Mouse (Mus musculus): ENCODE measurements around the gene Chchd10. TPM values are rescaled to one million over a fixed set of nuclear protein-coding genes. Genes with fewer than 3 reads are reported as not detected.

Chchd10 gene
- polyA plus RNA-seq, 1 experiment from 2014 or later, result 409 TPM

GRCm38 (mm10) chr10:75898846-75899245 is 34.1 kb upstream of the Chchd10 start:
- no peaks in the 10 kb centered on the region for H3K9me3 ChIP-seq (replicated peaks)
- peaks cover 79% of the 10 kb centered on the region for H3K36me3 ChIP-seq
- WGBS, result 37% methylated on average over 3 of the region's 3 CpGs
- H3K9ac ChIP-seq, result no peak overlapping the region
- no peak overlapping the region for H3K4me3 ChIP-seq
- H3K4me2 ChIP-seq, result no peak overlapping the region
- peaks cover 30% of the 10 kb centered on the region for H3K4me1 ChIP-seq (replicated peaks)
- no peaks in the 10 kb centered on the region for H3K27me3 ChIP-seq (replicated peaks)
- peak; percentile 39; the same call in 1 of the 2 replicates for ATAC-seq (ENCODE audit: insufficient number of reproducible peaks, low FRiP score)
- H3K27ac ChIP-seq (ENCODE audit: poor library complexity, severe bottlenecking), result peak overlapping the region; percentile 68

- Histone ChIP-seq H3K4me3 (no peak overlapping the region), H3K9ac (no peak overlapping the region), H3K36me3 (peaks cover 90% of the 10 kb centered on the region), H3K4me1 (replicated peaks) (peaks cover 10% of the 10 kb centered on the region), H3K4me2 (no peak overlapping the region), H3K27me3 (replicated peaks) (no peaks in the 10 kb centered on the region), H3K27ac (ENCODE audit: poor library complexity, severe bottlenecking) (no peak overlapping the region), H3K9me3 (replicated peaks) (no peaks in the 10 kb centered on the region)
- no peak for ATAC-seq (ENCODE audit: insufficient number of reproducible peaks, low FRiP score)
- 82% methylated on average over 5 of the region's 5 CpGs for WGBS
Measured at GRCm38 (mm10) chr10:75904391-75904790, 28.5 kb upstream of the Chchd10 start.

- H3K36me3 ChIP-seq, result peaks cover 94% of the 10 kb centered on the region
- H3K27ac ChIP-seq (ENCODE audit: poor library complexity, severe bottlenecking), result no peak overlapping the region
- no peaks in the 10 kb centered on the region for H3K27me3 ChIP-seq (replicated peaks)
- H3K4me2 ChIP-seq, result no peak overlapping the region
- WGBS, result 94% methylated on average over 4 of the region's 4 CpGs
- no peak overlapping the region for H3K4me3 ChIP-seq
- H3K4me1 ChIP-seq (replicated peaks), result no peaks in the 10 kb centered on the region
- no peak overlapping the region for H3K9ac ChIP-seq
- ATAC-seq (ENCODE audit: insufficient number of reproducible peaks, low FRiP score), result no peak
- H3K9me3 ChIP-seq (replicated peaks), result no peaks in the 10 kb centered on the region
Measured at GRCm38 (mm10) chr10:75906882-75907281, 26.0 kb upstream of the Chchd10 start.

DNA sequence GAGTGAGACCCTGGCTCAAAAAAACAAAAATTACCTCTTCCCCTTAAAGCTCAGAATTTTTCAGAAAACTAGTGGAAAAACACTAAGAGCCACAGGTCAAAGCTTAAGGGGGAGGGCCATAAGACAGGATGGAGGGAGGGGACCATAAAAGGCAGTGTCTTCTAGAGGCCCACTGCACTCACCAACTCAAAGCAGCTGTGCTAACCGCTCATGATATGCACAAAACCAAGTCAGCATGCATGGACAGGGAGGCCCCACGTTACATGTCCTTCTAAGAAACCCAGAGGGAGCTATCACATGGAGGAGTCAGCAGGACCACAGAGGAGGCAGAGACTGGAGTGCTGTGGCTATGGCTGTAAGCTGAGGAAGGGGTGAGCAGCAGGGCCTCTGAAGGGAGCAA is 22.2 kb upstream of the Chchd10 start:
- Histone ChIP-seq H3K27me3 (replicated peaks) (no peaks in the 10 kb centered on the region), H3K9ac (no peak overlapping the region), H3K4me2 (no peak overlapping the region), H3K27ac (ENCODE audit: poor library complexity, severe bottlenecking) (no peak overlapping the region), H3K4me3 (no peak overlapping the region), H3K4me1 (replicated peaks) (peaks cover 23% of the 10 kb centered on the region), H3K36me3 (peaks cover 83% of the 10 kb centered on the region), H3K9me3 (replicated peaks) (no peaks in the 10 kb centered on the region)
- ATAC-seq (ENCODE audit: insufficient number of reproducible peaks, low FRiP score), result no peak
- 90% methylated on average over 2 of the region's 2 CpGs for WGBS

DNA sequence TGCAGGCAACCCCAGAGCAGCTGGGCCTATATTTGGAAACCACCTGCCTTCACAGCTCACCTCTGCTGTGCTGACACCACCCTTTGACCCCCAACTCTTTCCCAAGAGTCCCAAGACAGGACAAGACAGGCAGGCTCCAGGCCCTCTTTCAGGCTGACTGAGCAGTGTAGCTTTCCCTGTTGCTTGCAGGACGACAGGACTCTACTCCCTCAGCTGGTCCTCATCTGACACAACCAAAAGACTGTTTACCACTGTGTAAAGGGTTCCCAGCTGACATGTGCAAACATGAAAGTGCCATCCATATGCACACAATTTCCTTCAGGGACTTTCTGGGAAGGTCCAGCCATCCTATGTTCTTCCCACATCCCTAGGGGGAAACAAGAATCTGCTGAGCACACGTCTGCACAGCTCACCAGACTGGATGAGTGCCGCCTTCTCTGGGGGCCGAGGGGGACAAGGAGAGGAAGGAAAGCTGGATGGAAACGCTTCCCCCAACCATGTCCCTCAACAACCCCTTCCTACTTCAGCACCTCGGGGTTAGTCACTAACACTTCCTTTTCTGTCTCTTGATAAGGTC is 19.8 kb upstream of the Chchd10 start:
- no peaks in the 10 kb centered on the region for H3K27me3 ChIP-seq (replicated peaks)
- no peak overlapping the region for H3K4me3 ChIP-seq
- peaks cover 39% of the 10 kb centered on the region for H3K4me1 ChIP-seq (replicated peaks)
- no peak overlapping the region for H3K27ac ChIP-seq (ENCODE audit: poor library complexity, severe bottlenecking)
- H3K9ac ChIP-seq, result peak overlapping the region; percentile 35
- H3K36me3 ChIP-seq, result peaks cover 76% of the 10 kb centered on the region
- no peaks in the 10 kb centered on the region for H3K9me3 ChIP-seq (replicated peaks)
- no peak for ATAC-seq (ENCODE audit: insufficient number of reproducible peaks, low FRiP score)
- H3K4me2 ChIP-seq, result no peak overlapping the region
- WGBS, result 39% methylated on average over 6 of the region's 6 CpGs

DNA sequence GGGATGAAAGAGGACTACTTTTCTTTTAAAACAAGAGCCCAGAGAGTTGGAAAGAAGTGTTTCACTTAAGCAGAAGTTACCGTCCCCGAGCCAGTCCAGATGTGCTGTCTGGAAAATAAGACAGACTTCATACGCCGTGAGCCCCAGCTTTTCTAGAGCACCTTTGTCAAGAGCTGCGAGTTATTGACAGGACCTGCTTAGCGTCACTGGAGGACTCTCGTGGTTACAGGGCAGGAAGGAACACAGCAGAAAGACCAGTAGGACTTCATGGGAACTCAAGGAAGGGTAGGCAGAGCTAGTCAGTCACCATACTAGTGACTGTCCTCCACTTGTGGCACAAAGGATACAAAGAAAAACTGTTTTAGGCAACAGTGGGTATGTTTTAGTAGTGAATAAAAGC is 17.4 kb upstream of the Chchd10 start:
- no peaks in the 10 kb centered on the region for H3K9me3 ChIP-seq (replicated peaks)
- H3K36me3 ChIP-seq, result peaks cover 73% of the 10 kb centered on the region
- H3K9ac ChIP-seq, result no peak overlapping the region
- no peak overlapping the region for H3K27ac ChIP-seq (ENCODE audit: poor library complexity, severe bottlenecking)
- no peak for ATAC-seq (ENCODE audit: insufficient number of reproducible peaks, low FRiP score)
- H3K4me2 ChIP-seq, result no peak overlapping the region
- H3K4me3 ChIP-seq, result no peak overlapping the region
- H3K4me1 ChIP-seq (replicated peaks), result peaks cover 61% of the 10 kb centered on the region
- WGBS, result 32% methylated on average over 7 of the region's 7 CpGs
- no peaks in the 10 kb centered on the region for H3K27me3 ChIP-seq (replicated peaks)

DNA sequence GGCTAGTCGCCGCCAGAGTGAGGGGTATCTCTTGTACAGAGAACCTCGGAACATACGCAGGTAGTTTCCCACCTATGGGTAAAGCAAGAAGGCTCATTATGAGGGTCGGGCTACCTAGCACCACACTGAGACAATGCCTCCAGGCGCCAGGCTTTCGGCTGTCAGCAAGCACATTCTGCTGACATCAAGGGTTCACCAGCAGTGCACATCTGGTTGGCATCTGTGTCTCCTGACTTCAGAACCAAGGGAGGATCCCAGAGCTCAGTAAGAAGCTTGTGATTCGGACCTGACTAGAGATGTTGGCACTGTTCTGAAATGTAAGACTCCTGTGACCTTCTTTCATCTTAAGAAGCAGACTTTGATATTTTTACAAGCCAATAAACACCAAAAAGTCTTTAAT is 16.1 kb upstream of the Chchd10 start:
- H3K27ac ChIP-seq (ENCODE audit: poor library complexity, severe bottlenecking), result no peak overlapping the region
- no peak overlapping the region; the same call in 1 of the 2 replicates for H3K9ac ChIP-seq
- no peak for ATAC-seq (ENCODE audit: insufficient number of reproducible peaks, low FRiP score)
- WGBS, result 76% methylated on average over 8 of the region's 8 CpGs
- H3K4me2 ChIP-seq, result no peak overlapping the region
- no peak overlapping the region for H3K4me3 ChIP-seq
- H3K4me1 ChIP-seq (replicated peaks), result peaks cover 61% of the 10 kb centered on the region
- H3K9me3 ChIP-seq (replicated peaks), result no peaks in the 10 kb centered on the region
- peaks cover 60% of the 10 kb centered on the region for H3K36me3 ChIP-seq
- H3K27me3 ChIP-seq (replicated peaks), result no peaks in the 10 kb centered on the region

DNA sequence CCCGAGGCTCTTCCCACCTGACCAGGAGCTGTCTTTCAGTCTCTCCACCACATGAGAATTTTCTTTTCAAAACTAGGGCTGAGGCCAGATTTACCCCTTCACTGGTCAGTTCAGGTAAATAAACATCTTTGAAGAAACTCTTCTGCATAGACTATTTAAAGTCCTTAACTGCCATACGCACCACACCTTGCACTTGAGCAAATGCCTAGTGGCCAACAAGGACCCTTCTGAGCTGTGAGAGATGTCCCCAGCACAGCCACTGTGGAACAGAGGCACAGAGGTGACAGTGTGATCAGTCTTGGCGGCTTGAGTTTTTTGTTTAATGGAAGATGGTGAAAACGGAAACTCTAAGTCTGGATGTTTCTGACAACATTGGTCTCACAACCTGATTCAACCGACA is 13.9 kb upstream of the Chchd10 start:
- 84% methylated on average over 5 of the region's 5 CpGs for WGBS
- no peak for ATAC-seq (ENCODE audit: insufficient number of reproducible peaks, low FRiP score)
- no peaks in the 10 kb centered on the region for H3K27me3 ChIP-seq (replicated peaks)
- no peak overlapping the region for H3K9ac ChIP-seq
- H3K27ac ChIP-seq (ENCODE audit: poor library complexity, severe bottlenecking), result no peak overlapping the region
- H3K36me3 ChIP-seq, result peaks cover 53% of the 10 kb centered on the region
- no peaks in the 10 kb centered on the region for H3K9me3 ChIP-seq (replicated peaks)
- H3K4me2 ChIP-seq, result no peak overlapping the region
- no peak overlapping the region for H3K4me3 ChIP-seq
- H3K4me1 ChIP-seq (replicated peaks), result peaks cover 57% of the 10 kb centered on the region

DNA sequence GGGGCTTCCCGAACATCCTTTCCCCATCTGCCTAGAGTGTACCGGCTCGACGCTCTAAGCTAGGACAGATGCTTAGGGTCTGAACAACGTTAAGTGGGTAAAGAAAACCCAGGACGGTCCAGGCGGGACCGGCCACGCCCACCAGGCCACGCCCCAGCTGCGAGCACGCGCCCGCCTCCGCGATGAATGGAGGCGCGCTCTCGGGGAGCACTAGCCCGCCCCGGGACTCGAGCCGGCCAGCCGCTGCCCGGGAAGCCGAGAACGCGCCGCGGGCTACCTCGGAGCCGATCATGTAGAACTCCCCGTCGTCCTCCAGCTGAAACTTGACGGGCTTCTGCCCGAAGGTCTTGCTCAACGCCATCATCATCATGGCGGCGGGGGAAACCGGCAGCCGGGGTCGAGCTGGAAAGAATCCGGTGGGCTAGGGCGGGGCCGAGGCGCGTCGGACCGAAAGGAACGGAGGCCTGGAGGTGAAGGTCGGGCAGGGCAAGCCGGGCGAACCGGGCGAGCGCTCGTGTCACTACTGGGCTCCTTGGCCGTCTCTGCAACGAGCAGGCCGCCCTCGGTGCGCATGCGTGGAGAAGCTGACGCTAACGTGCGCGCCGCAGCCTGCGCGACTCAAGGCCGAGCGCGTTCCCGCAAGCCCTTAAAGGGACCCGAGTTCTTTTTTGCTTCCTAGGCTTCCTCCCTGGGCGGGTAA is 11.8 kb upstream of the Chchd10 start, which contains the start of gene Smarcb1:
TSS of gene Smarcb1 (minus strand) at position 592 of the 700 bp plus-strand sequence.
- Histone ChIP-seq H3K4me3 (peak within 1 kb of the TSS; percentile 85), H3K27ac (ENCODE audit: poor library complexity, severe bottlenecking) (peak within 1 kb of the TSS; percentile 95), H3K36me3 (peaks cover 43% of the 10 kb centered on the region), H3K4me1 (replicated peaks) (peaks cover 42% of the 10 kb centered on the region), H3K4me2 (peak within 1 kb of the TSS; percentile 81), H3K9me3 (replicated peaks) (no peaks in the 10 kb centered on the region), H3K27me3 (replicated peaks) (peaks cover 7% of the 10 kb centered on the region), H3K9ac (peak within 1 kb of the TSS; percentile 91)
- peak; percentile 91 for ATAC-seq (ENCODE audit: insufficient number of reproducible peaks, low FRiP score)
- WGBS, result under 1% methylated on average over 75 of the region's 76 CpGs

GRCm38 (mm10) chr10:75921726-75922560 is 11.0 kb upstream of the Chchd10 start:
- peak; percentile 34; the same call in 1 of the 2 replicates for ATAC-seq (ENCODE audit: insufficient number of reproducible peaks, low FRiP score)
- H3K27me3 ChIP-seq (replicated peaks), result peaks cover 15% of the 10 kb centered on the region
- peak overlapping the region; percentile 91 for H3K9ac ChIP-seq
- H3K4me2 ChIP-seq, result peak overlapping the region; percentile 81
- no peaks in the 10 kb centered on the region for H3K9me3 ChIP-seq (replicated peaks)
- peaks cover 41% of the 10 kb centered on the region for H3K36me3 ChIP-seq
- peak overlapping the region; percentile 95 for H3K27ac ChIP-seq (ENCODE audit: poor library complexity, severe bottlenecking)
- H3K4me3 ChIP-seq, result peak overlapping the region; percentile 85
- WGBS, result 5% methylated on average over 22 of the region's 22 CpGs
- H3K4me1 ChIP-seq (replicated peaks), result peaks cover 36% of the 10 kb centered on the region

DNA sequence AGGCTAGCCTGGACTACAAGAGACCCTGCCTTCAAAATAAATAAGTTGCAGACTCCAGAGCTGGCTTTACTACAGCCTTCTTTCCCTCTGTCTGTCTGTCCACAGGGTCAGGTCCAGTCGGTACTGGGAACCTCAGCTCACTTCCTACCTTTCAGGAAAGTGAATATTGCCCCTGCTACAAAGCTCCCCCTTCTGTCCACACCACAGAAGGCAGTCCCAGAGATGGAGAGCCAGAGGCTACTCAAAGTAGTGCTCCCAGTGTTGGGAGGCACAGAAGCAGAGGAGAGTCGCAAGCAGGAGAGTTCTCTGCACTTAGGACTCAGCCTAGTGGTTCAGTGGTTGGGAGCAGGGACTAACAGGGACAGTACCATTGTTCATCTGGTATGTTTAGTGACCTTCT is 8.6 kb upstream of the Chchd10 start:
- 60% methylated on average over 2 of the region's 2 CpGs for WGBS
- Histone ChIP-seq H3K27me3 (replicated peaks) (peaks cover 20% of the 10 kb centered on the region), H3K4me1 (replicated peaks) (peaks cover 19% of the 10 kb centered on the region), H3K9ac (no peak overlapping the region), H3K4me2 (no peak overlapping the region), H3K27ac (ENCODE audit: poor library complexity, severe bottlenecking) (no peak overlapping the region), H3K36me3 (peaks cover 35% of the 10 kb centered on the region; the same call in 1 of the 2 replicates), H3K9me3 (replicated peaks) (no peaks in the 10 kb centered on the region), H3K4me3 (no peak overlapping the region)
- no peak for ATAC-seq (ENCODE audit: insufficient number of reproducible peaks, low FRiP score)
